Mouse (Mus musculus) layer of hippocampus, postnatal 36 days (tissue): ENCODE results near the gene Gpc6. TPM values are rescaled to one million over a fixed set of nuclear protein-coding genes. Genes with fewer than 3 reads are reported as not detected.

ENCODE experiments used
- DNase-seq, 2 experiments: peaks; one replicate each; pipeline ENCODE4 v3.0.0; 2022
- total RNA-seq, 2 experiments: library from RNA; stranded (reverse); gene quantifications; 2 replicates each; pipeline ENCODE4 v1.2.3; 2021

Gene Gpc6
- total RNA-seq, 2 experiments from 2014 or later, result 11.4 to 13.6 TPM

DNA sequence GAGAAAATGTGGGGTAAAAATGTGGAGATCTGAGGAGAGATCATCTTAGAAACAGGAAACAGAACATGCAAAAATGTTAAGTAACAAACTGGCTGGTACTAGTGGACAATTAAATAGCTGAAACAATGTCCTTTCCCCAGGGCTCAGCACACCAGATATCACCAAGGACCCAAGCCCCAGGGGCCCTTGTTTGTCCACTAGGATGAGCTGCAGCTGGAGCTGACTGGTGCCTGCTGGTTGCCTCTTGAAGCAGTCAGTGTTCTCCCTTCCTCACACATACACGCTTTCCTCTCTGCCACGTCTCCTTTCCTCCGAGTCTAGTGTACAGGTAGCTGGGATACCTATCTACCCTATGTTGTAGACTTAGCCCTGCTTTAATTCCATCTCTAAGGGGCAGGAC, 320.5 kb downstream of the Gpc6 start:
- DNase-seq, result no peak

DNA sequence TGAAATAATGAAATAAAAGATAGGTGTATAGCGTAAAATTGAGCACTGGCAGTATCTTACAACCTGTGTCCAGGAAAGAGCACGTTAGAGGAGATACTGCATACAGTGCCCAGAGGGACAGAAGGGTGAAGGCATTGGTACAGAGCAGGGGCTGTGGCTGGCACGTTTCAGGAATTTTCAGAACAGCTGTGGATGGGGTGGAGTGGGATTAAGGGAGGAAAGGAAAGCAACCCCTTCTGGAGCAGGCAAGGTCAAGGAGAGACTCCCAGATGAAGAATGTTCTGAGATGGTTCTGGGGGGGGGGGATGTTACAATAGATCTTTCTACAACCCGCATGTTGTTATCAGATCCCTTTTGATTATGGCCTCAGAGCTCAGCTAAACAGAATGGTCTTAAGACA, 331.1 kb downstream of the Gpc6 start:
- DNase-seq, result no peak

DNA sequence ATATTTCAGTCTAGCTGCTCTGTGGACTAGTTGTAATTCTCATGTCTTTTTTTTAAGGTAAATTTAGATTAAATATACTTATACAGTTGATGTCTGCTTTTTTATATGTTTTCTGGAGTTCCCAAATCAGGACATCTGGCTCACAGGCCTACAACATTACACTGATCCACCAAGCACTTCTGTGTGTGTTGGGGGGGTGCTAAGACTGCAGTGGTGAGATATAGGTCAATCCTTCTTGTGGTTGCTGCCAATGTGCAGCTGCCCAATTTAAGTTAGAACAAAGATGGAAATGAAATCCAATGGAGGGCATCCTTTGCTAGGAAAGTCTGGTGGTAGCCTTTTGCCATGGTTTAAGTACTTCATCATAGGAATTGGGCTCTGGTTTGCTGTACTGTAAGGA, 340.5 kb downstream of the Gpc6 start:
- no peak for DNase-seq

DNA sequence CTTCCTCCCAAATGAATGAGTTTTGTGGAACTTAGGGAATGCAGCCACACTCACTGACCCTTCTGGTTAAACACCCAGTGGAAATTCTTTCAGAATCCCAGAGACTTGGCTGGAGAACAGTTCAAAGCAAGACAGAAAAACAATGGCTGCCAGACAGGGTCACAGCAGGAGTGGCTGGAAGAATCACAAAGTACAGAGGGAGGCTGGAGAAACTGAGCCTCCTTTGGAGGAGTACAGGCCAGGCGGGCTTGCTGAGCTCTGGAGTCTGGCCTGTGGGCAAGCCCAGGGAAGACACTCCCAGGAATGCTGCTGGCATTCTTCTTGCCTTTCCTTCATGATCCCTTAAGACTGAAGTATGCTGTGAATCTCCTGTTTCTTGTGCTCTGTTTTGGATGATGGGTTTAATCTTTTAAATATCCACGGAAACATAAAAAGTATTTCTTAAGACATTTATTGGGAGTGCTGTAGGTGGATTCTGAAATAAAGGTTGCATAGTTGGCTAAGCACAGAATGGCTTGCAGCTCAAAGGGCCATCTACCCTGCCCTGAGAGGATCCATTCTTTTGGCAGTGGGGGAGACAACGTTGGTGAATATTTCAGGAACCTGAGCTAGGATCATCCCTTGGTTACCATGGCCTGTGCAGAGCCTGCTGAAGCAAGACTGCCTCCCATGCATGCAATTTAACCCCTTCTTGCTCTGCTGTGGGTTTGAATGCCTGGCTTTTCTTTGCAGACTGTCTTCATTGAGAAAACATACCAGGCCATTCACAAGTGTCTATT, 342.9 kb downstream of the Gpc6 start:
- DNase-seq, result no peak

DNA sequence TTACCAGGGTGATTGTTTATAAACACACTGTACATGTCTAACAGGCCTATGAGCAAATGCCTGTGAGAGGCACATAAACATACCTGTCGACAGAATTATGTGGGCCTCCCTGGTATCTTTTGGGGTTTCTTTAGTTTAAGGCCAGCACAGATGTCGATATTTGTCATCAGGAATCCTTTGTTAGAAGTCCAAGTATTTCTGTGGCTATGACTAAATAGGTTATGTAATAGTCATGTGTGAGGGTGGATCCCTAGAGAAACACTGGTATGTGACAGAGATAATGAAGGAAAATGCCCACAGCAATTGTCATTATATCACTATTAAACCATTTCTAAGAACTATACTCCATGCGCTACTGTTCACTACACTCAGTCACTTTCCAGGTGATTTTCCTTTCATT, 358.5 kb downstream of the Gpc6 start:
- DNase-seq, result no peak

DNA sequence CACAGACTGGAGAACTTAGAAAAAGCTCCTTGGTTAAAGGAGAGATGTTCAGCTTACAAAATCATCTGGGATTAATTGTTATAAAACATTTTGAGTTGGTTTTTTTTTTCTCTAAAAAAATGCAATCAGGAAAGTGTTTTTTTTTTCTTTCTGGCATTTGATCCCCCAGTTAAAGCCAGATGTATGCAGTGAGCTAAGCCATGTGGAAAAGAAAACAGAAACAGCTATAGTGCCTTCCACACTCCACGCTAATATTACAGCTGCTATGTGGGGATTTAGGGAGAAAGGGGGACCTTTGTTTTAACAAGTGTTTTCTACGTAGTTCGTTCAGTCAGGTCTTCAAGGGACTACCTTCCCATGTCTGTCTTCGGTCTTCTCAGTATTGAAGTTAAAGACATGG, 368.6 kb downstream of the Gpc6 start:
- no peak for DNase-seq

DNA sequence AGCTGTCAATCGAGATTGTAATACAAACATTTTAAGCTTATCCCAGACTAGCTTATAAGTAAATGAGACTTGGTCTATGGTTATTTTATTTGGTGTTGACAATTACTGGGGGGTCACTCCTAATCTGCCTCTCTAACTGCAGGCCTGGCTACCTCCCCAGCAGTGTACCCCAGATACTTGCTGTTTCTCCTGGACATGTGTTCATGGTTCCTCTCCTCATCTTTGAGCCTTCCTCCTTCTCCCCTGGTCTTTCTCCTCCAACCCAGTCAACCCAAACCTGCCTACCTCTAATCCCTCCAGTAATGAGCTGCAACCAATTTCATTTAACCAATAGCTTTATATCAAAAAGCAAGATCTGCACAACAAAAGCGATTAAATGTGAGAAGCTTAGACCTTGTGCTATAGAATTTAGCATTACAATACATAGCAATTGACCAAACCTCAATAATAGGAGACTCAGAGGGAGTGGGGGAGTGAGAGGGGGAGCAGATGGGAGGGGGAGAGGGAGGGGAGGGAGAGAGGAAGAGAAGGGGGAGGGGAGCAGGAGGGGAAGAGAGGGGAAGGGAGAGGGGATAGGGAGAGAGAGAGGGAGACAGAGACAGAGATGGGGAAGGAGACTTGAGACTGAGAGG, 371.2 kb downstream of the Gpc6 start:
- no peak for DNase-seq

DNA sequence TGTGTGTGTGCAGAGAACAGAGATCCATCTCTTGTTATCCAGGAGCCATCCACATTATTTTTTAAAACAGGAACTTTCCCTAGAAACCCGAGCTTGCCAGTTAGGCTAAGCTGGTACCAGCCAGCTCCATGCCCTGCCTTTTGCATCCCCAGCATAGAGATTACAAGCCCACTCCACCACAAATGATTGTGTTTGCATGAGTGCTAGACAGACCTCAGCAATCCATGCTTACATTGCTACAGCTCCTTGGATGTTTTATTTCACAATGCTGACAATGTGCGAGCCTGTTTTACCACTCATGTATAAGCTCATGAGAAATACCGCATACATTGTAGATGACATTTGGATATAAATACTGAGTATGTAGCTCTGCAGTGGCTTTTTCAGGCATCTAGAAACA, 375.9 kb downstream of the Gpc6 start:
- no peak for DNase-seq

DNA sequence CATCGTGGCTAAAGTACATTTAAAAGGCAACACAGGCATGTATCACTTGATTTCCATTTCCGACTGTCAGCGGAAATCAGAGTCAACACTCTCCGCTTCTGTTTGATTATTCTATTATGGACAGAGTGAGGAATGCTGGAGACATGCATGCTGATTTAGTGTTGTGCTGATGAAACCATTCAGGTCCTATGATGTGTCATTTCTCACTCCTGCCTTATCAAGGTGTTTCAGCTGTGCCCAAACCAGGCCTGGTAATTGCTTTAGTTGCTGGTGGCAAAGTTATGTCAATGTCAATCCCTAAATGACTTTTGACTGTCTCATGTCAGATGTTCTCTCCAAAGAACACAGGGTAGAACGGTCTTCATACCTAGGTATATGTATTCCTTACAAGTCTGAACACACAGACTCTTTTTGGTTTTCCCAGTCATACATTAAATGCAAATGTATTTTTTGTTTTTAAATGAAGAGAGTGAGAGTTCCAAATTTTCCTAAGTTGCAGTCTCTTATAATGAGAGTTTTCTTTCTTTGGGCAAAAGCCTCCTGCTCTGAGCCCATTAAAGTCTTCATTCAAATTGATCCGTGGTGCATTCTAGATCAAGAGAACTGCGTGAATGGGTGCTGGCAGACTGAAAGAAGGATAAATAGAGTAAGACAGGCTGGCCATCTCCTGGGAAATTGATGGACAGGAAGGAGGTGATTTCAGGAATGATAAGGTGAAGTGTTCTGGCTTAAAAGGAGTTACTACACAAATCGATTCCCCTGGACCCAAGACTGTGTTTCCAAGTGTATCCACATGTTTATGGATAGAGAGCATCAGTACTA, 379.0 kb downstream of the Gpc6 start:
- no peak for DNase-seq

DNA sequence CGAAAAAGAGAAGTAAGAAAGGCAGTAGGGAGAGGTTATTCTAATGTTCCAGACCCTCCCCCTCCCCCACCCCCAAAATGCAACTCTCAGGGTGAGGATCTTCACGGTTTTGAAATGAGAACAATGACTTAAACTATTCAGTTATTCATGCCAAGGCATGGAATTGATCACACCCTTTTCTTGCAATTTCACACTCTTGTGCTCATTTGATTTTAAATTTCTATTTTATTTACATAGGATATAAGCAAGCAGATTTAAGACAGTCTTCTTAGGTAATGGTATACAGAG, 379.6 kb downstream of the Gpc6 start:
- no peak for DNase-seq

DNA sequence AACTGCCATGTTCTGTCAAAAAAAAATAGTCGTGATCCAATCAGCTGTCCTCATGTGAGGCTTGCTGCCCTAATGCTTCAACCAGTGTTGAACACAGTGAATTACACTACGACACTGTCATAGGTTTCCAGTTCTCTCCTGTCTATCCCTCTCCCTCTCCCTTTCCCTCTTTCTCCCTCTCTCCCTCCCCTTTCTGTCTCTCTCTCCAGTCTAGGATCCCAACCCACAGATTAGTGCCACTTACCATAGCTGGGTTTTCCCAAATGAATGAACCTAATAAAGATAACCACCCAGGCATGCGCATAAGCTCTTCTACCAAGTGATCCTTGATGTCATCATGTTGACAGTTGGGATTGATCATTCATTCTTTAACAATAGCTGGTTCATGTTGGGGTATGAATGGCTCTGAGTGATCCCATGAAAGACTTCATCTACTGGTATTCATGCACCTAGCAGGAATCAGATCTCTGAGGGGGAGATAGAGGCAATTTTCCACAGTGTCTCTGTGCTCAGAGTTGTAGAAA, 384.9 kb downstream of the Gpc6 start:
- DNase-seq, result no peak

DNA sequence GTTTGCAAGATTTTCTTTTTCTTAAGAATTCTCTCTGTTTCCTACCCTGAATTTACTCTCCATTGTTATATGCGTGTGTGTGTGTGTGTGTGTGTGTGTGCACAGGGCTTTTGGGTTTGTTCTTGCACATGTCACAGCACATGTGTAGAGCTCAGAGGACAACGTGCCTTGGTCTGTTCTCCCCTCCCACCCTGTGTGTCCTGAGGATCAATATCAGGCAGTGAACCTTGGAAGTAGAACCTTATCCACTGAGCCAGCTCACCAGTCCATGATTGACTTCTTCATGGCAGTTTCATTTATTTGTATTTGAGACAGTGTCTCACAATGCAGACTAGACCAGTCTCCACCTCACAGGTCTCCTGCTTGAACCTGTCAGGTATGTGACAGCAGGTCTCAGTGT, 399.1 kb downstream of the Gpc6 start:
- DNase-seq, result no peak

DNA sequence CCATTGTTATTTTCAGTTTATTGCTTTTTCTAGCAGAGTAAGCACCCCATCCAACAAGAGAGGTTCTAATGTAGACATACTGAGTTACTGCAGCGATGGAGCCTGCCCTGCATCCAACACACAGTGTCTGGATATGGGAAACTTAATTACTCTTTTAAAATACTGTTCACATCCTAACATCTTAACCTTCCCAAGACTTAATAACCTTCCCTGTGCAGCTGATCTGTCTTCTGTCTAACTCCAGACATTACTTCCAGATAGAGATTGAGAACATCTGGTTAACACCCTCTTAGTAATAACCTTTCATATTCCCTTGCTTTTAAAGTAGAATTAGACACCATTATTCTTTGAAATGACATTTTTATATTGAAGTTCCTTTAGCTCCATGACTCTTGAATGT, 407.1 kb downstream of the Gpc6 start:
- no peak for DNase-seq

DNA sequence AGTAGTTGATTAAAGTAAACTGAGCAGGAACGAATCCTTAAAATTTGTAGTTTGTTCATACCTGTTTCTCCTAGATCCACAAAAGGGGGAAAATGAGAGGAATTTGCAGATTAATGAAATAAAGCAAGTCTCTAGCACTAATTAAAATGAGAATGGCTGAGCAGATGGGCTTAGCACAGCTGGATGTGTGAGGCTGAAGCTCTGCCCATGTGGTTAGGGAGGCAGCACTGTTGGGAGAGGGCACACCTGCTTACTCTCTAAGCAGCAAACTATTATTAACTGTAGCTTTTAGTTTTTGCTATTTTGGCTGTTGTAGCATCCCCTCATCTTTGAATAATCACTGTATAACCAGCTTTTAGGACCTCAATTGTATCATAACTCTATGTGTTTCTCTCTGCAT, 412.2 kb downstream of the Gpc6 start:
- DNase-seq, result no peak

DNA sequence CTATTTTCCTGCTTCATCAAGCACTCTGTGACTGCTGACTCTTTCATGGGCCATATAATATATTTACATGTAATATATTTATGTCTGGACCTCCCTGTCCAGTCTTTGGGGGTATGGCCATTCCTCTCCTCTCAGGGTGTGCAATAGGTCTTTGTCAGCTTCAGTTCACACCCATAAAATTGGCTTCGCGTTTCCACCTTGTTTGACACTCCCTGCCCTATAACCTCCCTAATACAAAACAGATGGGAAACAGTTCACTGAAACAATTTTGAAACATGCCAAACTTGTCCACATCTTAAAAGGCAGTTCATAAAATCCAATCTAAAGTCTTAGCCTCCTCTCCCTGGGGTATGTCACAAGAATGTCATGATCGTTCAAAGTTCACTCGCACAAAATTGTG, 415.4 kb downstream of the Gpc6 start:
- no peak for DNase-seq

DNA sequence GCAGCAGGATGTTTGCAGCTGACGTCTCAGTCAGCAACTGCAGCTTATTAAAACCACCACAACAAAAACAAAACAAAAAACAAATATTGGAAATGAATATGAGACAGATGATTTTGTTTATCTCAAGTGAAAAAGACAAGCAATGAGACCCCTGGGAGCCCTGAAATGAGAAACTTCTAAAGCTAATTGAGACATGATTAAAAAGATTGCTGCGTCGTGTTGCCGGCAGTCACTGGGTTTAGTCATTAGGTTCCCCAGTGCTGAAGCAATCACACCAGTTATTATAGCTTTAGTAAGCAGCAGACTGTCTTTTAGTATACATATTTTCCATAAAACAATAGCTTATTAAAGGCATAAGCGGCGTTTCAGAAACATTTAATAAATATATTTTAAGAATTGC, 419.4 kb downstream of the Gpc6 start:
- DNase-seq, result no peak

DNA sequence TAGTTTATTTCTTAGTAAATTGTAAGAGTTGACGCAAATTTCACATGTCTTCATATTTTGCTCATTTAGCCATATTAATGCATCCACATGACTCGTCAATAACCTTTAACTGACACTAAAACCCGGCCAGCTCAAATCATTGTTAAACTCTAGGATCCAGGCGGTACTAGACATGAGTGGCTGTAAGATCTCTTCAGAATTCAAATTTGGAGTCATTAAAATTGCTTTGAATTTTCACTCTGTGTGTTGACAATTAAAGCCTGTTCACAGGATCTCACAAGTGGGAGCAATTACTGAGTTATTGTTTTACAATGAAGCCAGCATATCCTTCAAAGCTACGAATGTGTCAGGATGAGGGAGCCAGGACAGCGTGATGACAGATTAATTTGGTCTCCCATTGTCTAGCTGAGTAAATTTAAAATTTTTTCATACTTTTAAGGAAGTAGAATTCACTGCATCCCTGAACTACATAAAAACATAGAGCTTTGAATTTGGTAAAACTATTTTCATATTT, 421.3 kb downstream of the Gpc6 start:
- no peak for DNase-seq

DNA sequence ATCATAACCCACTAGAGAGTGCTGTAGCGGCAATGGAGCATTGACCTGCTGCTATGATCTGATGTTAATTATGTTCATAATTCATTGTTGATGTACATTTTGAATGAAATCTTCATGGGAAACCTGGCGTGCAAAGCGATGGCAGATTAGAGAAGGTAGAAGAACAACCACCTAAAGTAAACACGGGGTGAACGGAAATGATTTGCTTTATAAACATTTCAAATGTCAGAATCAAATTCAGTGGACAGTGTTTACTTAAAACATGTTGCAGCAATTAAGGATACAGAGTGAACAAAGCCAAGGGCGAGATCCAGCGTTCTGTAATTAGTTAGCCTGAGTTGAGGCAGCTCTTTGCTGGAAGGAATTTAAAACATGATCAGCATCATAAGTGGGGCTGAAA, 426.2 kb downstream of the Gpc6 start:
- no peak for DNase-seq

DNA sequence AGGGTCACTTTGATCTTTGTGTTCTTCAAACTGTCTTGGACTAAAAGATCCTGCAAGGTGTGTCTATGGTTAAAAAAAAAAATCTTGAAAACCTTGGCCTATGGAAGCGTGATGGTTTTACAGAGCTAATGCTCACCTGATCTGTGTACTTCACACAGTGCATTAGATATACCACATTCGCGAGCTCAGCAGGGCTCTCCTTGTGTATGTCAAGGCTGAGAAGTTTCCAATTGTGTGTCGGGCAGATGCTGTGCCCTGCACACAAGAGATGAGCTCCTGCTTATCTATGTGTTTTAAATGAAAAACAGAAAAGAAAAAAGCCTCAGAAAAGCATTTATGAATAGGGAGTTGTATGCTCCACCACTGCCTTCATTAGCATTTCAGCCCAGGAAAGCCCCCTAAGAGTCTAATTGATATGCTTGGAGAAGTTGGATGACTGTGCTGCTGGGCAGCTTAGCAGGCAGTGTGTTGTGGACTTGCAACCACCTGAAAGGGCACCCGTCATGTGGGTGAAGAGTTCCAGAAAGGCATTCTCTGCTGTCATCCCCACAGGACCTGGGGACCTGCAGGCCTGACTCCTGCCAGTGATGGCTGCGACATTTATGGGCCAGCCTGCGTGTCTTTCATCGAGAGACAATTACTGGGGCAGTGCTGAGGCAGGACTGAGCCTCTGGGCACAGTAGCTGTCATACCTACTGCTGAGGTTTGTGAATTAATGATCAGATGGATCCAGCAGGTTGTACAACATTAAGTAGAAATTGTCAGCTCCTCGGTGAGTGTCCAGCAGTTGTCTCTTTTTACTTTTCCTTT, 436.2 kb downstream of the Gpc6 start:
- no peak for DNase-seq

DNA sequence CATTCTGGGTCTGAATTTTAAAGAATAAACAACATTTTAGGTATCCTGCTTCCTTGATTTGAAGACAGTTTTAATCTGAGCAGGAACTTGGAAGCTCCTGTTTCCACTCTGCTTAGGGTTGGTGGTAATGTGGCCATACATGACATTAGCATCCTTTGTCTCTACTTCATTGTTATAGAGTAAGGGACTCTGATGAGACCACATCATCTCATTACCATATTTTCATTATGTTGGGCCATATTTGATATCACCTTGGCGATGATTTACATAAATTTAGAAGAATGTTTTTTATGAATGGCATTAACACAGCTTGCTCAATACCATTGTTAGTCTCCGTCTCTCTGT, 436.8 kb downstream of the Gpc6 start:
- no peak for DNase-seq

DNA sequence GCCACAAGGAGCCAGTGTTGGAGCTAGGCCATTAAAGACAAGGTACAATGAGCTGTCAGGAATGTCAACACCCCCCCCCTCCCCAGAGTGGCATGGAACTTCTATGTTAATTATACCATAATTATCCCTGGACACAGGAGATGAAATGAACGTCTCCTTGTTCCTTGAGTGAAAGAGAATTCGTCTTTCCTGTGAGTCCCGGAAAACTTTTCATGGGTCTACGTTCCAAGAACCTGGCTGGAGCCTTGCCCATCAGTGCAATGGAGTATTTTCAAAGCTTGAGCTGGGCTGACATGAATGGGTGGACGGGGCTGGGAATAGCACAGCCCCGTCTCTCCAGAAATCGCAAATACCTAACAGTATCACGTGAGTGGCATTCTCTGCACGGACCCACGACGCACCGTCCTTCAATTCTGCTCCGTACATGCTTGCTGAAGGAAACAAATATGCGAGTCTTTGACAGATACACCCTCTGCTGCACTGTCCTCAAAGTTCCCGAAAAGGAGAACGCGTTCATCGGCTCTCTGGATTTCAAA, 444.3 kb downstream of the Gpc6 start:
- DNase-seq, result no peak

DNA sequence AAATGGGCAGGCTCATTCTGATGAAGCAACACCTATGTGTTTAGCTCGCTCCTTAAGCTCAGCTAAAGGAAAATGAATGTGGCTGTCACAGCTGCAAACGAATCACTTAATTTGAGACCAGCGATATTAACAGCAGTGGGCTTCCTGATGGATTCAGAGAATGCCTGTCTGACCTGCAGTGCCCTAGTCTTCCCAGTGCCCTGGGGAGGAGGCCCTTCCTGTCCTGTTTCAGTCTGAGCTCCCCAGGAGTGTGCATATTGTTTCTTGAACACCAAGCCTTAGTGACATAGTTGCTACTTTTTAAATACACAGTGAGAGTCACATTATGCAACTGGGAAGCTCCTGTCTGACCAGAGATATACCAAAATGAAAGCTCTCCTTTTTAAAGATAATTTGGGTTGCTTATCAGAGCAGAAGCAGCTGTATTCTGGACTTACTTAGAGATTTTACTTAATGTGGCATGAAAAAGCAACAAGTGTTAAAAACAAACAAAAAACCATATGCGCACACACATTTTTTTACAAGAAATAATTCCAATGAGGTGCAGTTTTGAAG, 451.8 kb downstream of the Gpc6 start:
- no peak for DNase-seq
